Mouse (Mus musculus): ENCODE data around the gene Cabp7. TPM values are rescaled to one million over a fixed set of nuclear protein-coding genes. Genes with fewer than 3 reads are reported as not detected.
A peak's percentile ranks its signal among the peaks of the same experiment; 100 is the strongest.

Gene Cabp7
- polyA plus RNA-seq, 1 experiment from 2014 or later: 0.43 TPM

- no peak for ATAC-seq (replicated peaks; ENCODE audit: insufficient number of reproducible peaks, low FRiP score, low TSS enrichment, low read depth)
- no peak overlapping the region for H3K4me2 ChIP-seq (ENCODE audit: low read depth, low read length)
- no peak for DNase-seq (ENCODE audit: low spot score)
- H3K27ac ChIP-seq (replicated peaks; ENCODE audit: low read depth, low read length): no peak overlapping the region
- H3K4me3 ChIP-seq (ENCODE audit: low read depth, low read length): no peak overlapping the region
- no peaks in the 10 kb centered on the region for H3K36me3 ChIP-seq (replicated peaks; ENCODE audit: control insufficient read depth, insufficient read depth, low read depth, low read length)
- H3K4me1 ChIP-seq (ENCODE audit: control insufficient read depth, insufficient read depth, low read length): no peaks in the 10 kb centered on the region
- 76% methylated on average over 7 of the region's 7 CpGs for WGBS
- no peaks in the 10 kb centered on the region for H3K9me3 ChIP-seq (replicated peaks; ENCODE audit: control insufficient read depth, low read length)
- H3K27me3 ChIP-seq (ENCODE audit: control insufficient read depth, insufficient read depth, low read length): no peaks in the 10 kb centered on the region
- H3K9ac ChIP-seq (replicated peaks; ENCODE audit: low read length): no peak overlapping the region
Measured at GRCm38 (mm10) chr11:4771756-4772155, 25.2 kb upstream of the Cabp7 start.

- Histone ChIP-seq H3K27me3 (ENCODE audit: control insufficient read depth, insufficient read depth, low read length) (no peaks in the 10 kb centered on the region), H3K36me3 (replicated peaks; ENCODE audit: control insufficient read depth, insufficient read depth, low read depth, low read length) (no peaks in the 10 kb centered on the region), H3K9me3 (replicated peaks; ENCODE audit: control insufficient read depth, low read length) (no peaks in the 10 kb centered on the region), H3K4me2 (ENCODE audit: low read depth, low read length) (no peak overlapping the region), H3K4me3 (ENCODE audit: low read depth, low read length) (no peak overlapping the region), H3K4me1 (ENCODE audit: control insufficient read depth, insufficient read depth, low read length) (no peaks in the 10 kb centered on the region), H3K27ac (replicated peaks; ENCODE audit: low read depth, low read length) (no peak overlapping the region), H3K9ac (replicated peaks; ENCODE audit: low read length) (no peak overlapping the region)
- DNase-seq (ENCODE audit: low spot score): no peak
- WGBS: 95% methylated on average over 6 of the region's 6 CpGs
- ATAC-seq (replicated peaks; ENCODE audit: insufficient number of reproducible peaks, low FRiP score, low TSS enrichment, low read depth): no peak
Measured at GRCm38 (mm10) chr11:4769881-4770280, 23.3 kb upstream of the Cabp7 start.

- no peaks in the 10 kb centered on the region for H3K4me1 ChIP-seq (ENCODE audit: control insufficient read depth, insufficient read depth, low read length)
- H3K36me3 ChIP-seq (replicated peaks; ENCODE audit: control insufficient read depth, insufficient read depth, low read depth, low read length): no peaks in the 10 kb centered on the region
- H3K27me3 ChIP-seq (ENCODE audit: control insufficient read depth, insufficient read depth, low read length): no peaks in the 10 kb centered on the region
- ATAC-seq (replicated peaks; ENCODE audit: insufficient number of reproducible peaks, low FRiP score, low TSS enrichment, low read depth) (no peak), DNase-seq (ENCODE audit: low spot score) (no peak)
- H3K9ac ChIP-seq (replicated peaks; ENCODE audit: low read length): no peak overlapping the region
- H3K4me3 ChIP-seq (ENCODE audit: low read depth, low read length): no peak overlapping the region
- WGBS: 73% methylated on average over 7 of the region's 7 CpGs
- no peaks in the 10 kb centered on the region for H3K9me3 ChIP-seq (replicated peaks; ENCODE audit: control insufficient read depth, low read length)
- H3K27ac ChIP-seq (replicated peaks; ENCODE audit: low read depth, low read length): no peak overlapping the region
- H3K4me2 ChIP-seq (ENCODE audit: low read depth, low read length): no peak overlapping the region
Measured at GRCm38 (mm10) chr11:4769293-4769692, 22.7 kb upstream of the Cabp7 start.

GRCm38 (mm10) chr11:4768399-4768798, 21.8 kb upstream of the Cabp7 start:
- H3K27me3 ChIP-seq (ENCODE audit: control insufficient read depth, insufficient read depth, low read length): no peaks in the 10 kb centered on the region
- ATAC-seq (replicated peaks; ENCODE audit: insufficient number of reproducible peaks, low FRiP score, low TSS enrichment, low read depth) (no peak), DNase-seq (ENCODE audit: low spot score) (no peak)
- no peak overlapping the region for H3K4me3 ChIP-seq (ENCODE audit: low read depth, low read length)
- no peaks in the 10 kb centered on the region for H3K36me3 ChIP-seq (replicated peaks; ENCODE audit: control insufficient read depth, insufficient read depth, low read depth, low read length)
- H3K27ac ChIP-seq (replicated peaks; ENCODE audit: low read depth, low read length): no peak overlapping the region
- no peaks in the 10 kb centered on the region for H3K9me3 ChIP-seq (replicated peaks; ENCODE audit: control insufficient read depth, low read length)
- WGBS: 76% methylated on average over 4 of the region's 4 CpGs
- H3K4me1 ChIP-seq (ENCODE audit: control insufficient read depth, insufficient read depth, low read length): no peaks in the 10 kb centered on the region
- H3K9ac ChIP-seq (replicated peaks; ENCODE audit: low read length): no peak overlapping the region
- no peak overlapping the region for H3K4me2 ChIP-seq (ENCODE audit: low read depth, low read length)

- H3K9ac ChIP-seq (replicated peaks; ENCODE audit: low read length): no peak overlapping the region
- no peaks in the 10 kb centered on the region for H3K9me3 ChIP-seq (replicated peaks; ENCODE audit: control insufficient read depth, low read length)
- H3K4me1 ChIP-seq (ENCODE audit: control insufficient read depth, insufficient read depth, low read length): no peaks in the 10 kb centered on the region
- ATAC-seq (replicated peaks; ENCODE audit: insufficient number of reproducible peaks, low FRiP score, low TSS enrichment, low read depth) (no peak), DNase-seq (ENCODE audit: low spot score) (no peak)
- H3K4me2 ChIP-seq (ENCODE audit: low read depth, low read length): no peak overlapping the region
- H3K36me3 ChIP-seq (replicated peaks; ENCODE audit: control insufficient read depth, insufficient read depth, low read depth, low read length): no peaks in the 10 kb centered on the region
- peaks cover 2% of the 10 kb centered on the region; the same call in 1 of the 2 replicates for H3K27me3 ChIP-seq (ENCODE audit: control insufficient read depth, insufficient read depth, low read length)
- no peak overlapping the region for H3K4me3 ChIP-seq (ENCODE audit: low read depth, low read length)
- no peak overlapping the region for H3K27ac ChIP-seq (replicated peaks; ENCODE audit: low read depth, low read length)
- whole genome bisulfite sequencing: 61% methylated on average over 5 of the region's 5 CpGs
Measured at GRCm38 (mm10) chr11:4764476-4764875, 17.9 kb upstream of the Cabp7 start.

- H3K4me1 ChIP-seq (ENCODE audit: control insufficient read depth, insufficient read depth, low read length): no peaks in the 10 kb centered on the region
- 12% methylated on average over 5 of the region's 5 CpGs for WGBS
- H3K9me3 ChIP-seq (replicated peaks; ENCODE audit: control insufficient read depth, low read length): no peaks in the 10 kb centered on the region
- H3K4me3 ChIP-seq (ENCODE audit: low read depth, low read length): no peak overlapping the region
- DNase-seq (ENCODE audit: low spot score) (peak; percentile 75), ATAC-seq (replicated peaks; ENCODE audit: insufficient number of reproducible peaks, low FRiP score, low TSS enrichment, low read depth) (no peak)
- no peak overlapping the region for H3K4me2 ChIP-seq (ENCODE audit: low read depth, low read length)
- no peak overlapping the region for H3K9ac ChIP-seq (replicated peaks; ENCODE audit: low read length)
- H3K36me3 ChIP-seq (replicated peaks; ENCODE audit: control insufficient read depth, insufficient read depth, low read depth, low read length): no peaks in the 10 kb centered on the region
- peaks cover 2% of the 10 kb centered on the region; the same call in 1 of the 2 replicates for H3K27me3 ChIP-seq (ENCODE audit: control insufficient read depth, insufficient read depth, low read length)
- H3K27ac ChIP-seq (replicated peaks; ENCODE audit: low read depth, low read length): no peak overlapping the region
Measured at GRCm38 (mm10) chr11:4763631-4764030, 17.1 kb upstream of the Cabp7 start.

GRCm38 (mm10) chr11:4762511-4762910, 15.9 kb upstream of the Cabp7 start:
- DNase-seq (ENCODE audit: low spot score) (no peak), ATAC-seq (replicated peaks; ENCODE audit: insufficient number of reproducible peaks, low FRiP score, low TSS enrichment, low read depth) (no peak)
- H3K9ac ChIP-seq (replicated peaks; ENCODE audit: low read length): no peak overlapping the region
- 12% methylated on average over 2 of the region's 2 CpGs for WGBS
- no peak overlapping the region for H3K4me2 ChIP-seq (ENCODE audit: low read depth, low read length)
- H3K27me3 ChIP-seq (ENCODE audit: control insufficient read depth, insufficient read depth, low read length): peaks cover 2% of the 10 kb centered on the region; the same call in 1 of the 2 replicates
- H3K27ac ChIP-seq (replicated peaks; ENCODE audit: low read depth, low read length): no peak overlapping the region
- no peaks in the 10 kb centered on the region for H3K9me3 ChIP-seq (replicated peaks; ENCODE audit: control insufficient read depth, low read length)
- no peak overlapping the region for H3K4me3 ChIP-seq (ENCODE audit: low read depth, low read length)
- no peaks in the 10 kb centered on the region for H3K4me1 ChIP-seq (ENCODE audit: control insufficient read depth, insufficient read depth, low read length)
- H3K36me3 ChIP-seq (replicated peaks; ENCODE audit: control insufficient read depth, insufficient read depth, low read depth, low read length): no peaks in the 10 kb centered on the region

- 8% methylated on average over 6 of the region's 6 CpGs for WGBS
- Histone ChIP-seq H3K36me3 (replicated peaks; ENCODE audit: control insufficient read depth, insufficient read depth, low read depth, low read length) (no peaks in the 10 kb centered on the region), H3K27me3 (ENCODE audit: control insufficient read depth, insufficient read depth, low read length) (peaks cover 2% of the 10 kb centered on the region; the same call in 1 of the 2 replicates), H3K9ac (replicated peaks; ENCODE audit: low read length) (no peak overlapping the region), H3K9me3 (replicated peaks; ENCODE audit: control insufficient read depth, low read length) (no peaks in the 10 kb centered on the region), H3K4me3 (ENCODE audit: low read depth, low read length) (no peak overlapping the region), H3K27ac (replicated peaks; ENCODE audit: low read depth, low read length) (no peak overlapping the region), H3K4me1 (ENCODE audit: control insufficient read depth, insufficient read depth, low read length) (no peaks in the 10 kb centered on the region), H3K4me2 (ENCODE audit: low read depth, low read length) (no peak overlapping the region)
- ATAC-seq (replicated peaks; ENCODE audit: insufficient number of reproducible peaks, low FRiP score, low TSS enrichment, low read depth) (no peak), DNase-seq (ENCODE audit: low spot score) (no peak)
Measured at GRCm38 (mm10) chr11:4761991-4762390, 15.4 kb upstream of the Cabp7 start.
